Mouse (Mus musculus): ENCODE measurements around the gene Zfp605. TPM values are rescaled to one million over a fixed set of nuclear protein-coding genes. Genes with fewer than 3 reads are reported as not detected.
A peak's percentile ranks its signal among the peaks of the same experiment; 100 is the strongest.

The Zfp605 gene
- polyA plus RNA-seq, 1 experiment = 9.8 TPM

- Histone ChIP-seq H3K4me3 (ENCODE audit: low read depth, low read length) (peak overlapping the region; percentile 94), H3K9me3 (replicated peaks; ENCODE audit: control insufficient read depth, insufficient read depth, low read length, poor library complexity, severe bottlenecking) (no peaks in the 10 kb centered on the region), H3K36me3 (ENCODE audit: control insufficient read depth, insufficient read depth, low read length, poor library complexity, severe bottlenecking) (no peaks in the 10 kb centered on the region), H3K27ac (ENCODE audit: insufficient read depth, low read length) (peak overlapping the region; percentile 71), H3K27me3 (ENCODE audit: control insufficient read depth, insufficient read depth, low read length, poor library complexity, severe bottlenecking) (no peaks in the 10 kb centered on the region), H3K4me1 (ENCODE audit: control insufficient read depth, insufficient read depth, low read length) (peaks cover 5% of the 10 kb centered on the region), H3K9ac (ENCODE audit: low read depth, poor library complexity, severe bottlenecking) (peak overlapping the region; percentile 87)
- no peak for TF ChIP-seq POLR2A (IDR thresholded peaks at IDR 0.05; ENCODE audit: insufficient read depth, low read length)
- TF ChIP-seq CTCF (IDR thresholded peaks at IDR 0.05; ENCODE audit: low read depth, low read length) = no peak
- no peak for TF ChIP-seq EP300 (IDR thresholded peaks at IDR 0.05; ENCODE audit: insufficient read depth, low read depth, low read length)
Measured at GRCm38 (mm10) chr5:110094847-110095213, 15.1 kb upstream of the Zfp605 start.

GRCm38 (mm10) chr5:110098991-110099477, 10.9 kb upstream of the Zfp605 start:
- Histone ChIP-seq H3K27ac (ENCODE audit: insufficient read depth, low read length) (0 out of 2 replicates have a peak overlapping the region, but pooled peaks have one; percentile 29), H3K4me1 (ENCODE audit: control insufficient read depth, insufficient read depth, low read length) (peaks cover 9% of the 10 kb centered on the region), H3K4me3 (ENCODE audit: low read depth, low read length) (no peak overlapping the region), H3K9me3 (replicated peaks; ENCODE audit: control insufficient read depth, insufficient read depth, low read length, poor library complexity, severe bottlenecking) (no peaks in the 10 kb centered on the region), H3K36me3 (ENCODE audit: control insufficient read depth, insufficient read depth, low read length, poor library complexity, severe bottlenecking) (peaks cover 10% of the 10 kb centered on the region), H3K9ac (ENCODE audit: low read depth, poor library complexity, severe bottlenecking) (no peak overlapping the region), H3K27me3 (ENCODE audit: control insufficient read depth, insufficient read depth, low read length, poor library complexity, severe bottlenecking) (no peaks in the 10 kb centered on the region)
- TF ChIP-seq POLR2A (IDR thresholded peaks at IDR 0.05; ENCODE audit: insufficient read depth, low read length) (no peak), EP300 (IDR thresholded peaks at IDR 0.05; ENCODE audit: insufficient read depth, low read depth, low read length) (no peak), CTCF (IDR thresholded peaks at IDR 0.05; ENCODE audit: low read depth, low read length) (no peak)

GRCm38 (mm10) chr5:110099656-110100580, 10.0 kb upstream of the Zfp605 start, which contains the start of gene Plcxd1:
TSS of gene Plcxd1 (plus strand) at chr5:110099969.
- no peaks in the 10 kb centered on the region for H3K27me3 ChIP-seq (ENCODE audit: control insufficient read depth, insufficient read depth, low read length, poor library complexity, severe bottlenecking)
- no peak for TF ChIP-seq EP300 (IDR thresholded peaks at IDR 0.05; ENCODE audit: insufficient read depth, low read depth, low read length)
- no peak for TF ChIP-seq CTCF (IDR thresholded peaks at IDR 0.05; ENCODE audit: low read depth, low read length)
- no peak for TF ChIP-seq POLR2A (IDR thresholded peaks at IDR 0.05; ENCODE audit: insufficient read depth, low read length)
- H3K4me1 ChIP-seq (ENCODE audit: control insufficient read depth, insufficient read depth, low read length) = peaks cover 9% of the 10 kb centered on the region
- peak within 1 kb of the TSS; percentile 3; the same call in 1 of the 2 replicates for H3K9ac ChIP-seq (ENCODE audit: low read depth, poor library complexity, severe bottlenecking)
- H3K4me3 ChIP-seq (ENCODE audit: low read depth, low read length) = peak within 1 kb of the TSS; percentile 28
- peak within 1 kb of the TSS; percentile 54 for H3K27ac ChIP-seq (ENCODE audit: insufficient read depth, low read length)
- peaks cover 13% of the 10 kb centered on the region for H3K36me3 ChIP-seq (ENCODE audit: control insufficient read depth, insufficient read depth, low read length, poor library complexity, severe bottlenecking)
- no peaks in the 10 kb centered on the region for H3K9me3 ChIP-seq (replicated peaks; ENCODE audit: control insufficient read depth, insufficient read depth, low read length, poor library complexity, severe bottlenecking)

DNA sequence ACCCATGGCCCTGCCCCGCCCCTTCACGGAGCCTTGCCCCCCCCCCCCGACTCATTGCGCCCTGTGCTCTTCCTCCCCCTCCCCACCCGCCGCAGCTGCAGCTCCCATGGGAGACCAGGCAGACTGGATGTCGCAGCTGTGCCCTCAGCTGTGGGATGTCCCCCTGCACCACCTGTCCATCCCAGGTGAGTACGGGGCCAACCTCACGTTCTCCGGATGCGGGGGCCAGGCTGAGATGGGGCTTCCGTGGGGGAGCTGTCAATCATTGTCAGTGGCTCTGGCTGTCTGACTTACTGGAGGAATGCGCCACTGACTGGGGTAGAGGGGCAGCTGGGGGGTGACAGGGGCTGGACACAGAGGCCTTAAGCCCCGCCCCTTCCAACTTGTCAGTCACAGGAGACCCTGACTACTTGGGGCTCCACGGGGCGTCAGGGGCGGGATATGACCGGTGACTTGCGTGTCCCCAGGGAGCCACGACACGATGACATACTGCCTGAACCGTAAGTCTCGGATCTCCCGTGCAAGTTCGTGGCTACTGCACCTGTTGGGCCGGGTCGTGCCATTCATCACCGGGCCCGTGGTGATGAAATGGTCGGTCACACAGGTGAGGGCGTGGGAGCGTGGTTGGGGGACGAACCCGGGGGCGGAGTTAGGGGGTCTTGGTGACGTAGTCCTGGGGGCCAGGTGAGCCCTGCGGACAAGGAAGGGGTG, 8.8 kb upstream of the Zfp605 start:
- Histone ChIP-seq H3K4me1 (ENCODE audit: control insufficient read depth, insufficient read depth, low read length) (peaks cover 10% of the 10 kb centered on the region), H3K9me3 (replicated peaks; ENCODE audit: control insufficient read depth, insufficient read depth, low read length, poor library complexity, severe bottlenecking) (no peaks in the 10 kb centered on the region), H3K36me3 (ENCODE audit: control insufficient read depth, insufficient read depth, low read length, poor library complexity, severe bottlenecking) (peaks cover 13% of the 10 kb centered on the region), H3K4me3 (ENCODE audit: low read depth, low read length) (peak overlapping the region; percentile 50), H3K27ac (ENCODE audit: insufficient read depth, low read length) (no peak overlapping the region), H3K27me3 (ENCODE audit: control insufficient read depth, insufficient read depth, low read length, poor library complexity, severe bottlenecking) (no peaks in the 10 kb centered on the region), H3K9ac (ENCODE audit: low read depth, poor library complexity, severe bottlenecking) (no peak overlapping the region)
- TF ChIP-seq EP300 (IDR thresholded peaks at IDR 0.05; ENCODE audit: insufficient read depth, low read depth, low read length) (no peak), POLR2A (IDR thresholded peaks at IDR 0.05; ENCODE audit: insufficient read depth, low read length) (no peak), CTCF (IDR thresholded peaks at IDR 0.05; ENCODE audit: low read depth, low read length) (no peak)

- Histone ChIP-seq H3K27me3 (ENCODE audit: control insufficient read depth, insufficient read depth, low read length, poor library complexity, severe bottlenecking) (no peaks in the 10 kb centered on the region), H3K4me3 (ENCODE audit: low read depth, low read length) (peak overlapping the region; percentile 50), H3K4me1 (ENCODE audit: control insufficient read depth, insufficient read depth, low read length) (peaks cover 14% of the 10 kb centered on the region), H3K27ac (ENCODE audit: insufficient read depth, low read length) (no peak overlapping the region), H3K9ac (ENCODE audit: low read depth, poor library complexity, severe bottlenecking) (no peak overlapping the region), H3K9me3 (replicated peaks; ENCODE audit: control insufficient read depth, insufficient read depth, low read length, poor library complexity, severe bottlenecking) (no peaks in the 10 kb centered on the region), H3K36me3 (ENCODE audit: control insufficient read depth, insufficient read depth, low read length, poor library complexity, severe bottlenecking) (peaks cover 13% of the 10 kb centered on the region)
- no peak for TF ChIP-seq POLR2A (IDR thresholded peaks at IDR 0.05; ENCODE audit: insufficient read depth, low read length)
- TF ChIP-seq EP300 (IDR thresholded peaks at IDR 0.05; ENCODE audit: insufficient read depth, low read depth, low read length) = no peak
- TF ChIP-seq CTCF (IDR thresholded peaks at IDR 0.05; ENCODE audit: low read depth, low read length) = no peak
Measured at GRCm38 (mm10) chr5:110101716-110102347, 8.1 kb upstream of the Zfp605 start.

Measured in ES-Bruce4 (cell line).